Mouse (Mus musculus) yolk sac, embryonic 10.5 days (tissue): ENCODE measurements around the gene Rps27.

Source experiments
- DNase-seq: peaks from one replicate; pipeline ENCODE4 v3.0.0-alpha.2; 2017; ENCODE audit warnings: low spot score

Rps27 gene

DNA sequence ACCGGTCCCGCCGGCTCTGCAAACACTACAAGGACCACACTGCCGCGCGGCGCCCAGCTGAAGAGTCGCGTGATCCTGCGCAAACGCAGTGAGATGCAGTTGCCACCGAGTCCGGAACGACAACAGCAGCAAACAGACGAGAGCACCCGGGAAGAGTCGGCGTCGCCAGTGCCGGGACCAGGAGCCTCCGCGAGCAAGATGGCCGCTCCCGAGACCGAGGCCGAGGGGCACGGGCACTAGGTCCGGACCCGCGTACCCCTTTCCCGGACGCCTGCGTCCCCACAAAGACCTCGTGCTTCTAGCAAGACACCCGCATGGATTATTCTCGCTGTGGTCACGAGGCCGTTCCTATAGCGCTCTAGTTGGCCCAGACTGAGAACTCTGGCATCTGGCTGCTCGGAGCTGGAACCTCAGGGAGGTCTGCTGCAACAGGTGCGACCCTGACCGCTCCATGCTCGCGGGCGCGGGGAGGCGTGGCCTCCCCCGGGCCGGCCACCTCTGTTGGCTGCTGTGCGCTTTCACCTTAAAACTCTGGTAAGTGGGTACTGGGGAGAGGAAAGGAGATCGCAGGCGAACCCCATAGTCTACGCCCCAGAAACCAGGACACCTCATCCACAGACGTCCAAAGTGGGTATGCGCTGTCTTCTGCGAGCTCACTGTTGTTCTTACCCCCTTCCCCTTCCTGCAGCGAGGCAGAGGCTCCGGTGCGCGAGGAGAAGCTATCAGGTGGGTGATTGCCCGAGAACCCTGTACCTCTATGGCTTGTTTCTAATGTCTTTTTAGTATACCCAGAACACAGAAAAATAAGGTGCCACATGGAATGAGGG lies 18.3 kb upstream of the Rps27 start, which contains the start of gene Jtb:
TSS of gene Jtb (plus strand) at position 91 of the 827 bp plus-strand sequence.
- peak; percentile 94 for DNase-seq

DNA sequence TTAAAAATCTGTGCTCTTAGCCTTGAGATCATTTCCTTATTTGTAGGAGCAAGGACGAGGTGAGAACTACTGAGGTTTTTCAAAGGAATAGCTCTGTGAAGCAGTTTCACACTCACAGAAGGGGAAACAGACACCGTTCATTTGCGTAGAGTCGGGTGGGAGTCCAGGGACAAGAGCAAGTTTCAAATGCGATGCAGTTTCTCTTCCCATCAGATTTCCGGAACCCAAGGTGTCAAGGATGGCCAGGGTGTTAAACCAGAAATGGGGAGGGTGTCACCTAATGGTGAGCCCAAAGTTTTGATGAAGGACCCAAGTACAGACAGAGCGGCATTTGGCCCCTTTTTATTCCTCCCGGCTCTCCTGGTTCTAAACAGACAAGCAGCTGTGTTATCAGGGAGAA lies 17.6 kb upstream of the Rps27 start:
- DNase-seq: no peak

DNA sequence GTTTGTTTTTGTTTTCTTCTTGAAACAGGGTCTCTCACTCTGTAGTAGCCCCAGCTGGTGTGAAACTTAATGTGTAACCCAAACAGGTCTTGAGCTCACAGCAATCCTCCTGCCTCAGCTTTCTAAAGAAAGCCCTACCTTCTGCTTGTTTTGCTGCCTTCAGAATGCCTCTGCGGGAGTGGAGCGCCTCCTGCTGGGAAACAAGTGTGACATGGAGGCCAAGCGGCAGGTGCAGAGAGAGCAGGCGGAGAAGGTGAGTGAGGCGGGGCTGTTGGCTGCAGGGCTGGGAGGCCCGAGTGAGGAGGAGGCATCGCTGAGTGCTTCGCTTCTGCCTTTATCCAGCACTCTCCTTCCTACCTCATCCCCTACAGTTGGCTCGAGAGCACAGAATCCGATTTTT lies 10.9 kb upstream of the Rps27 start:
- no peak for DNase-seq

DNA sequence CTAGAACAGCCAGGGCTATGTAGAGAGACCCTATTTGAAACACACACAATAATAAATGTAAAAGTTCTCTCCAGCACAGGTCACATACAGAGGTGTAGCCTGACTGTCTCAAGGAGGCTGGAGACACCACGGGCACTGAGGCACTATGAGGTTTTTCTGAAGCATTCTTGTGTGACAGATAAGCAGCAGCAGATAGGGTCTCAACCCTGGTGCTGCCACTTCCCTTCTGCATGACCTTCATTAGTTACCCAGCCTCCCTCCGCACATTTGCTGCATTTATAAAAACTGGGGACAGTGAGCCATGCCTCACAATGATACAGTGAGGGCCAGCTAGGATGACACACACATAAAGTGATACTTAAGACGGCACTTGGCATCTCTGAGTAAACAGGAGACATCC lies 9.5 kb upstream of the Rps27 start:
- no peak for DNase-seq

DNA sequence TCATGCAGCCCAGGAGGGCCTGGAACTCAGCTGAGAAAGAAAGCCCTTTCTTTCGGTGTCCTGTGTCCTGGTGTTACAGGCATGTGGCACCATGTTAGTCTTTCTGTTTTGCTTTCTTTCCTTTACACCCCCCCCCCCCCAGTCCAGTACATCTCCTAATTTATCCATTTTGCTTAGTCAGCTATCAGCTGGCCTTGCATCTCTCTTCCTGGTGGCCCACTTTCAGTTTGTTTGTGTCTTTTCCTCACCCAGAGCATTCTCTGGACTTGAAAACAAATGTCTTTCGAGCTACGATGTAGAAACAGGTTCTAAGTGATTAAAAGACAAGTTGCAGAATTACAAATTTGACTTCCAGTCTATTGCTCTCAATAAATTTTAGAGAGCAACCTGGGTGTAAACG lies 9.0 kb upstream of the Rps27 start:
- DNase-seq: no peak

DNA sequence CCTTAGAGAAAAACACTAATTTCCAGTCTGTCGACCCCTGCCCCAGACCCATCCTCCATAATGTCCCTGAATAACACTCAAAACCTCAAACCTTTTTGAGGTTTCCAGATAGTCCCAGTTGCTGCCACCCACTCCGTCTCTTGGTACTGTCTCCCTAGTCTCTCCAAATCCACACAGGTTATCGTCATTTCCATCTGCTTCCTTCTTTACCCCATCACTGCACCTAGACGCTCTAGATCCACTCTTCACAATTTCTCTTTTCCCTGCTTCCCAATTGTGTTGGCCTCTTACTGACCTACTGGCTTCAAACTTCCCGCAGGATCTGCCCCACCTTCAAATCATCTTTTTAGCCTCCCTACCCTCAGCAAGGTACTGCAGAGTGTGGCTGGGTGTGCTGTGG lies 7.7 kb upstream of the Rps27 start:
- no peak for DNase-seq

DNA sequence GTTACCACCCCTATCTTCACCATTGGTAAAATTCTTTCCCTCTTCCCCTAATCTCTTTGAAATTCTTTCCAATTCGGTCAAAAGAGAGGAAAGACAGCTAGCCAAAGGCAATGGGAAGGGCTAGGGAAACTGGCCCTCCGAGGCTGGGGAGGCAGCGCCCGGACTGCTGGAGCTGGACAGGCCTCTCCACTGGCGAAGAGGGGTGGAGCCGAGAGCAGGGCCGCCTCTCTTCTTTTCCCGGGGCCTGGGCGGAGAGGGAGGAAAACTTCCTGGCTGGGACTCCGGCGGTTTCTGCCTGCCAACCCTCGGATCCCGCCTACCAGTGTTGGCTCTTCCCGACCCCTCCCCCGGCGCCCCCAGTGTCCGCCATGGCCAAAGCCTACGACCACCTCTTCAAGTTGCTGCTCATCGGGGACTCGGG lies 7.1 kb upstream of the Rps27 start:
- DNase-seq: peak; percentile 84

DNA sequence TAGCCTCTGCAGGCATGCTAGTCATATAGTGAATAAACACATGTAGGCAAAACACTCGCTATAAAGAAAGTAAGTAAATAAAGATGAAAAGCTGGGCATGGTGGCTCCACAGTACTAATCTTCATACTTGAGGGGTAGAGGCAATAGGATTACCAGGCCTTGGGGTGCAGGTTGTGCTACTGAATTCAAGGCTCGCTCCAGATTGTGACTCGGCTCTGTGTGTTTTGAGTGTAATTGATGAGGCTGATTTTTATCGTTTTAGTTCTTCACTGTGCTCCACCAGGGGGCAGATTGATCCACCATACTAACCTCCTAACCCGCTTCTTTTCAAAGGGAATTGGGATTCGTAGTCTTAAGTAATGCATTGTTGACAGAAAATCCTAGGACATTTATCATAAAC lies 6.6 kb upstream of the Rps27 start:
- peak; percentile 47 for DNase-seq

DNA sequence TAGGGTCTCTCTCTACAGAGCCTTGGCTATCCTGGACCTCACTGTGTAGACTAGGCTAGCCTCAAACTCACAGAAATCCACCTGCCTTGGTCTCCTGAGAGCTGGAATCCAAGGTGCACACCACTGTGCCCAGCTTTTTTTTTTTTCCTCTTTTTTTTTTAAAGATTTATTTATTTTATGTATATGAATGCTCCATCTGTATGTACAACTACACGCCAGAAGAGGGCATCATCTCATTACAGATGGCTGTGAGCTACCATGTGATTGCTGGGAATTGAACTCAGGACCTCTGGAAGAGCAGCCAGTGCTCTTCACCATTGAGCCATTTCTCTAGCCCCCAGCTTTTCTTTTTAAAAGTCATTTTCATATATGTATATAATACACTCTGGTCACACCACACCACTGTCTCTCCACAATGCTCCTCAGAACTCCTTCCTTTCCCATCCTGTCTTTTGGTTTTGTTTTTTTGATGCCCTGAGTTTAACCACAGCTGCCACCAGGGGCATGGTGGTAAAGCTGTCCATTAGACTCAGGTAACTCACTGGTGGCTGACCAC lies 2.5 kb upstream of the Rps27 start:
- no peak for DNase-seq

DNA sequence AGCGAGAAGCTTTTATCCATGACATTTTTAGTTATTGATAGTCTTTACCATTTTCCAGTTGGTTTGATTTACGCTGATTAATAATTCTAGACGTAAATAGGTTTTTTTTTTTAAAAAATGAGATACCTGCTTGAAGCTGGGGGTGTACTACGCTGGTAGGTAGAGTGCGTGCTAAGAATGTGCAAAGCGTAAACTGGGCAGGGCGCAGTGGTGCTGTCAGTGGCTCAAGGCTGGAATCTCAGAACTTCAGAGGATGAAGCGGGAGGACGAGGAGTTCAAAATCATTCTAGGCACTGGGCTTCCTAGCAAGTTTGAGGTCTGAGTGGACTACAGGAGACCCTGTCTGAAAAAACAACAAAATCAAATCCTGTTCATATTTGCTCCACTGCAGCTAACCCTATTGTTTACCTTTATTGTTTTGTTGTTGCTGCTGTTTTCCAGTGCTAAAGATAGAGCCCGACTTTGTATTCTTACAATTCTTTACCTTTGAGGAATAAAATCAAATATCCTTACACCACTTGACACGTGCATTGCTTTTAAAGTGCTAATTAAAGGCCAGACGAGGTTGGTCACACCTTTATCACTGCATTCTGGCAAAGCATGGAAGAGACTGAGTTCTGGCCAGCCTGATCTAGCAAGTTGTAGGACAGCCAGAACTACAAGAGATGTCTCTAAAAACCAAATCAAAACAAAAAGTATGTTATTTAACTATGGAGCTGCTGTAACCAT lies 669 bp upstream of the Rps27 start:
- DNase-seq: no peak

DNA sequence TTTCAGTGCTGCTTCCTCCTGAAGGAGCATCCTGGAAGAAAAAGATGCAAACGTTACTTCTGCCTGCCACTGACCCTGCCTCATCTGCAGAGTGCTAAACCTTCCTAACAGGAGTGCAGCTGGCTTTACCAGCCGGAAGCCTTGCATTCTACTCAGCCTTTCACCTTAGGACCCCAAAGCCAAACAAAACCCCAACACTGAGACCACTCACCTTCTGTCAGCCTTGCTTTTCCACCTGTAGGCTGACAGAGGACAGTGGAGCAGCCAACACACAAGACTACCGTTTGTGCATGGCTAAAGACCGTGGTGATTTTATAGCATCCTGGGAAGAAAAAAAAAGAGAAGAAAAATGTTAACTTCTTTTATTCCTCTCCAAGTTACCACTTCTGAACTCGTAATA lies 728 bp downstream of the Rps27 start:
- no peak for DNase-seq

DNA sequence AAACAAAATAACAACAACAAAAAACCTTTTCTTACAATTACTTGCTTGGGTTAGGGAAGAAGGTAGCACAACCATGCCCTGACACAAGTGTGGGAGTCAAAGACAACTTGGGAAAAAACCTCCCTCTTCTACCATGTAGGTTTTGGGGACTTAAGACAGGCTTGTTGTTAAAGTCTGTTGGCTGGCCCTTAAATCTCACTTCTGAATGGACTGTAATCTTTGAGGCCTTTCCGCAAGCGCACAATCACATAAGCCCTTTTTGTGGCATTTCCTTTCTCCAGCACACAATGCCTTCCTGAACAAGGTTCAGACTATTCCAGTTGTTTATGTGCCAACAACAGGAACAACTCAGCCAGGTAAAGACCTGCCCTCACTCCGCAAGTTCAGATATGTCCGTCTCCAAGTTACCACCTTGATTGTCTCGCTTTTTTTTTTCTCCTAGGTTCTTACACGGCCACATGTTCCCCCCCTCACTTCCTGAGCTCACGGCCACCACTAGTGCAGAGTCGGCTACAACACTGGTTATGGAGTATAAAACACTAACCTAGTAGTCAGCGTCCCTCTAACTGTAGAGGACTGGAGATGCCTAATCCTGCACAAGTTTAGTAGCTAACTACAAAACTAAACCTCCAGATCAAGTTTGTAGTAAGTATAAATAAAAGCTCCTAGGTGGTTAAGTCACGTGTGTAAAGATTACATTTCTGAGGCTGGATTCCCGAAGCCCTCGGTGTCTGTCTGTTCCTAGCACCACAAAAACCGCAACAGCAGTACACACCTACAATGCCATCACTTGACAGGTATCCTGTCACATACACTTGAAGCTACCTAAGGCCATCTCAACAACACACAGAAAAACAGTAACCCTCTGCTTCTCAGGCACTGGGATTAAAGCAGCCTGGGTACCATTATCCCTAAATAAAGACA lies 1.7 kb downstream of the Rps27 start:
- DNase-seq: no peak

DNA sequence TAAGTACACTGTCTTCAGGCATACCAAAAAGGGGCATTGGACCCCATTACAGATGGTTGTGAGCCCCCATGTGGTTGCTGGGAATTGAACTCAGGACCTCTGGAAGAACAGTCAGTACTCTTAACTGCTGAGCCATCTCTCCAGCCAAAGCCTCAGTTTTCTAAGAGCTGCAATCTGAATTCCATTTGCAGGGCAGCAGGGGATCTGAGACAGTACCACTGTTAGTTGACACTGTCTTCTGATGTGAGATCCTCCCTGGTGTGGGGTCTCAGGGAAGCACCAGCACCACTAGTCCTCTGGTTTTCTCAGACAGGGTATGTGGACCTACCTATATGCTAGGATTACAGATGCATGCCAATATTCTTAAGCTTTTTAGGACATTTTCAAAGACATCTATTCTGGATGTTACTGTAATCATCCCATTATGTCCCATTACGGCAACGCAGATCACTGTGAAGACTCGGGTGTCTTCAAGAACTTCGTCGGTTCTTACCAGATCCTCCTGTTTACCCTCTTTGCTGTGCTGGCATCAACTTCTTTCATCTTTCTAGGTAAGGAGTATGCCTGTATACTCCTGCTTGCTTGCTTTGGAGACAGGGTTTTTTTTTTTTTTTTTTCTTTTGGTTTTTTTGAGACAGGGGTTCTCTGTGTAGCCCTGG lies 3.4 kb downstream of the Rps27 start:
- DNase-seq: no peak

DNA sequence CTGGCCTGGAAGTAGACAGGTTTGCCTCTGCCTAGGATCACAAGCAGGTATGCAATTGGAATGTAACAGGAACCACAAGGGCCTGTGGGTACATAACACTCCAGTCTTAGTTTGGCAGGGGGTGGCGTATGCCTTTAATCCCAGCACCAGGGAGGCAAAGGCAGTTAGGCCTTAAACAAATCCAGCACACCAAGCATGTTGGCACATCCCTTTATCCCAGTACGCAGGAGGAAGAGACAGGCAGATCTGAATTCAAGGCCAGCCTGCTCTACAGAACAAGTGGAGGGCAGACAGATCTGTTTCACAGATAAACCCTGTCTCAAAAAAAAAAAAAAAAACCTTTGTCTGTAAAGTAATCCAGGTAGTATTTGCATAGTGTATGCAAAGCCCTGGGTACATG lies 4.8 kb downstream of the Rps27 start:
- DNase-seq: no peak

DNA sequence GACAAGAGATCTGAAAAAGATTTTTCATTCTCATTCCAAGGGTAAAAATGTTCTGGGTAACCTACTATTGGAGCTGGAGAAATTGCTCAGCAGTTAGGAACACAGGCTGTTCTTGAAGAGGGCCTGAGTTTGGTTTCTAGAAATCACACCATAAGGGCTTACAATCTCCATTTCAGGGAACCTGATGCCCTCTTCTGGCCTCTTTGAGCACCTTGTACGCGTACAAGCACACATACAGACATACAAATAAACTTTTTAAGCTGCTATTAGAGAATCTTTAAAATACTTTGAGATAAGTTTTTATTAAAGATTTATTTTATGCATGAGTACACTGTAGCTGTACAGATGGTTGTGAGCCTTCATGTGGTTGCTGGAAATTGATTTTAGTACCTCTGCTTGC lies 8.9 kb downstream of the Rps27 start:
- DNase-seq: no peak

DNA sequence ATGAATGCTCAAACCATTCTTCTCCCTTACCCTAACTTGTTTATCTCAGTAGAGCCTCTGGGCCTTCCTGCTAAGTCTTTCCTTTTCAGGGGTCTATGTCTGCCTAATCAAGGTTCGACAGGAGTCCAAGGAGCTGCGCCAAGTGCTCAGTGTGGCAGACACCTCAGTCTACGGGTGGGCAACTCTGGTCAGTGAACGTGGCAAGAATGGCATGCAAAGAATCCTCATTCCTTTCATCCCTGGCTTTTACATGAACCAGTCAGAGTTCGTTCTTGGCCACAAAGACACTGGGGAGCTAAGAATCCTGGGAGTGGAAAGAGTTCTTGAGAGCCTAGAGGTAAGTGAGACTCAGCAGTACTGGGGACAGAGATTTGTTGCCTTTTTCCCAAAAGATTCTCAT lies 9.8 kb downstream of the Rps27 start:
- no peak for DNase-seq

DNA sequence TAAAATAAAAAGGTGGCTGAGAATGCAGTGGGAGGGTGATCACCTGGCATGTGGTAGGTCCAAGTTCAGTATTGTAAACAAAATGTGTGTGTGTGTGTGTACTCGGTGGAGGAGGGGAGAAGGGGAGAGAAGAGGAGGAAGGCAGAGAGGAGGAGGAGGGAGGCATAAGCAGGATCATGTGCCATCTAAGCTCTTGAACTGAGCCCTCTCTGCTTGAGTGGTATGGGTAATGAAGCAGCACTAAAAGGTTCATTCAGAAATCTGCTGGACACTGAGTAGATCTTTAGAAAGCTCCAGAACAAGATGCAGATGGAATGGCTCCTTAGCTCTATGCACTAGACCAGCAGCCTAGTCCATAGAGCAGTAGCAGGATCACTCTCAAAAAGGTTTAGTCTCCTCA lies 10.6 kb downstream of the Rps27 start:
- DNase-seq: no peak

DNA sequence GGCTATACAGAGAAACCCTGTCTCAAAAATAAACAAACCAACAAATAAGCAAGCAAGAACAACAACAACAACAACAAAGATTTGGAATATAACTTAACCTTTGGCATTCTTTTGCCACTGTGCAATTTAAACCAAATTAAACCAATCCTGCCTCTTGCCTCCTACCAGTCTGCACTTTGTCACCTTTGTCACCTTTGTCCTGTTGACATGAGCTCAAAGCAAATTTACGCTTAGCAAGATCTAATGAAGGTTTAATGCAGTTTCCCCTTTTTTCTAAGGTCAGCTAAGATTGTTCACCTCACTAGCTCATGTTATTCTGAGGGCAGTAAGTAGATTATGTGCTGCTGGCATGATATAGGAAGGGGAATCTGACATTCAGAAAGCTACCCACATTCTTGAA lies 15.9 kb downstream of the Rps27 start:
- DNase-seq: no peak

DNA sequence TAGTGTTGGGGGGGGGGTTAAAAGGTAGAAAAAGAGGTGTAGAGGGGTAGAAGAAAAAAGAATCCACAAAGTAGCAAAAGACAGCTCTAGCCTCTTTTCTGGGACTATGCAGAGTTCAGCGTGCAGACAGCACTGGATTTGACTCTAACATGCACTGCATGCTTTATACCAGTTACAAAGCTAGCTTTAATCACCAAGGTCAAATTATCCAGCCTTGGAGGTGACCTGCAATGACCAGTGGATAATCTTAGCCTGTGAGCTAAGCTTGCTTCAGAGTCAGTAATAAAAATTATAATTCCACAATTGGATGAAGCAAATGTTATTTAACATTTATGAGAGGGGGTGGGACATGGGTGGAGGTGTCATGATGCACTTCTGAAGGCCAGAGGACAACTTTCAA lies 17.8 kb downstream of the Rps27 start:
- no peak for DNase-seq

DNA sequence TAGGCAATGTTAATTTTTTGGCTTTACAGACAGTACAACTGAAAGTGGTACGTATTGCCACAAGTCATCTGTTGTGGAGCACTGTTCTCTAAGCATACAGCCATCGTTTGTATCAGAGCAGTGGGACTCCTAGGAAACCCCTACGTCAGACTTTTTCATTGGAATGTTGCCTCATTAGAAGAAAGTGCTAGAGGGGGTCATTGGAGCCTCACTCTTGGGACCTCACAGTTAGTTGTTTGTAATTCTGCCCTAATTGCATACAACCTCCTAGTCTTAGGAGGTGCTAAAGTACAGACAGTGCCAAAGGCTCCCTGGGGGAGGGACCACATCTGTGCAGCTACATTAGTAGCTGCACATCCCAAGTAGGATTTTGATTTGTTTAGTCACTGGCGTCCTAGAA lies 18.7 kb downstream of the Rps27 start:
- no peak for DNase-seq

DNA sequence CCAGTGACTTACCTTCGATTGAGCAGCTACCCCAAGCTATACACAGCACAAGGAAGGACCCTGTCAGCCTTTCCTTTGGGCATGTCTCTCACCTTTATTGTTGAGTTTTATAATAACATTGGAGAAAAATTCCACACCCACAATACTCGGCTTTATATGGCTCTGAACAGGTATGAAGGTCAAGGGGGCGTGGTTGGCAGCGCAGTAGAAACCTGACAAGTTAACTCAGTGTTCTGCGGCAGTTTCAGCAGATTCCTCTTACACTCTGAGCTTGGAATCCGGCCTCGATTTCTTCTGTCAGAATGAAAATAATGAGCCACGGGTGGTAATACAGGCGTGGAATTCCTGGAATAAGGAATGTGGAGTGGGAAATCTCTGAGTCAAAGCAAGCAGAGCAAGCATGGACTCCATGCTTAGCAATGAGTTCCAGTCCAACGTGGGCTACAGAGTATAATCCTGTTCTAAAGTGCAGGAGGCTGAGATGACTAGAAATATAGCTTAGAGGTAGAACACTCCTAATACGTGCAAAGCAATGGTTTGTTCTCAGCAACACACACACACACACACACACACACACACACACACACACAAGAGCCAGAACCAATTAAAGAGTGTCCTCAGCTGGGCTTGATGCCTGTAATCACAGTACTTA lies 22.5 kb downstream of the Rps27 start:
- no peak for DNase-seq
